In genomic region chr11:75620136-75620780, GRCm38 (mm10) we compare ENCODE assay signal across 8 mouse cellular contexts. TPM values are rescaled to one million over a fixed set of nuclear protein-coding genes. Genes with fewer than 3 reads are reported as not detected.
A peak's percentile ranks its signal among the peaks of the same experiment; 100 is the strongest.
DNase-seq lines count a peak whose midpoint lies in the region; ATAC-seq lines count a peak whose summit lies in the region.

No protein-coding gene starts in this region.

- WGBS in heart, embryonic 16.5 days: 64% methylated on average over 12 of the region's 12 CpGs
- WGBS in stomach, embryonic 15.5 days: 71% methylated on average over 12 of the region's 12 CpGs

- H3K27ac ChIP-seq in heart, embryonic 16.5 days (ENCODE audit: low read length): peak overlapping the region; percentile 89
- peak overlapping the region; percentile 35; the same call in 1 of the 2 replicates for H3K27ac ChIP-seq in stomach, embryonic 15.5 days

- no peak overlapping the region for H3K4me2 ChIP-seq in heart, embryonic 16.5 days (ENCODE audit: low read depth, low read length)
- no peak overlapping the region for H3K4me2 ChIP-seq in stomach, embryonic 15.5 days

- no peak overlapping the region for H3K4me3 ChIP-seq in heart, embryonic 16.5 days (ENCODE audit: low read length)
- no peak overlapping the region for H3K4me3 ChIP-seq in stomach, embryonic 15.5 days (replicated peaks)

- H3K36me3 ChIP-seq in heart, embryonic 16.5 days (ENCODE audit: control insufficient read depth, insufficient read depth): peaks cover 21% of the 10 kb centered on the region
- H3K36me3 ChIP-seq in stomach, embryonic 15.5 days: peaks cover 26% of the 10 kb centered on the region; the same call in 1 of the 2 replicates

- peaks cover 49% of the 10 kb centered on the region for H3K4me1 ChIP-seq in heart, embryonic 16.5 days (ENCODE audit: control insufficient read depth, insufficient read depth, low read length)
- no peaks in the 10 kb centered on the region; the same call in 1 of the 2 replicates for H3K4me1 ChIP-seq in stomach, embryonic 15.5 days

- H3K27me3 ChIP-seq in heart, embryonic 16.5 days (ENCODE audit: control insufficient read depth, insufficient read depth, low read length): no peaks in the 10 kb centered on the region
- no peaks in the 10 kb centered on the region for H3K27me3 ChIP-seq in stomach, embryonic 15.5 days (replicated peaks)

- DNase-seq in ovary, adult 18-20 months (ENCODE audit: low spot score): peak; percentile 59
- DNase-seq in ovary, postnatal 10 days (ENCODE audit: low spot score): no peak
- peak; percentile 70 for DNase-seq in cerebellum, adult 8-10 months
- DNase-seq in retina, postnatal 1 day: no peak
- no peak for DNase-seq in kidney, adult 9 months

- peak; percentile 68 for ATAC-seq in heart, embryonic 16.5 days (replicated peaks; ENCODE audit: extremely low read depth, insufficient read depth, low FRiP score)
- ATAC-seq in stomach, embryonic 15.5 days (ENCODE audit: insufficient read depth, low FRiP score, low read depth): no peak
- ATAC-seq in granulocyte monocyte progenitor cell, adult 5-6 weeks (replicated peaks; ENCODE audit: poor library complexity, severe bottlenecking): no peak

- peak overlapping the region; percentile 45 for H3K9ac ChIP-seq in heart, embryonic 16.5 days (ENCODE audit: low read length)
- H3K9ac ChIP-seq in stomach, embryonic 15.5 days: no peak overlapping the region

- no peaks in the 10 kb centered on the region for H3K9me3 ChIP-seq in heart, embryonic 16.5 days (replicated peaks; ENCODE audit: control insufficient read depth, low read length)
- no peaks in the 10 kb centered on the region for H3K9me3 ChIP-seq in stomach, embryonic 15.5 days

RNA-seq across cellular contexts. Expression of gene Inpp5k, which starts 10.5 kb away (rescaled TPM):
- 29.1 and 31.1 TPM in 2 replicates for polyA plus RNA-seq in heart, embryonic 16.5 days (2015; fragmentation: Nextera tagmentation; extraction: Ambion mirVana)
- polyA plus RNA-seq in stomach, embryonic 15.5 days (2015; fragmentation: Nextera tagmentation; extraction: Ambion mirVana): 18.9 and 20.2 TPM in 2 replicates
- 37.3 and 40.0 TPM in 2 replicates for total RNA-seq in granulocyte monocyte progenitor cell, adult 5-6 weeks (2014; fragmentation: Nextera tagmentation)
- total RNA-seq in granulocyte monocyte progenitor cell, adult 5-6 weeks (2017): 26.0 and 35.6 TPM in 2 replicates

RNA-seq across cellular contexts. Expression of gene Myo1c, which starts 30.0 kb away (rescaled TPM):
- polyA plus RNA-seq in heart, embryonic 16.5 days (2015; fragmentation: Nextera tagmentation; extraction: Ambion mirVana): 72.4 and 83.8 TPM in 2 replicates
- polyA plus RNA-seq in stomach, embryonic 15.5 days (2015; fragmentation: Nextera tagmentation; extraction: Ambion mirVana): 55.5 and 56.4 TPM in 2 replicates
- 21.2 and 22.1 TPM in 2 replicates for total RNA-seq in granulocyte monocyte progenitor cell, adult 5-6 weeks (2014; fragmentation: Nextera tagmentation)
- total RNA-seq in granulocyte monocyte progenitor cell, adult 5-6 weeks (2017): 9.7 and 14.8 TPM in 2 replicates

RNA-seq across cellular contexts. Expression of gene Pitpna, which starts 32.4 kb away (rescaled TPM):
- 68.0 and 78.0 TPM in 2 replicates for polyA plus RNA-seq in heart, embryonic 16.5 days (2015; fragmentation: Nextera tagmentation; extraction: Ambion mirVana)
- polyA plus RNA-seq in stomach, embryonic 15.5 days (2015; fragmentation: Nextera tagmentation; extraction: Ambion mirVana): 82.4 and 83.4 TPM in 2 replicates
- total RNA-seq in granulocyte monocyte progenitor cell, adult 5-6 weeks (2014; fragmentation: Nextera tagmentation): 141 and 143 TPM in 2 replicates
- 58.0 and 74.5 TPM in 2 replicates for total RNA-seq in granulocyte monocyte progenitor cell, adult 5-6 weeks (2017)

RNA-seq across cellular contexts. Expression of gene Crk, which starts 58.8 kb away (rescaled TPM):
- 99.6 and 101 TPM in 2 replicates for polyA plus RNA-seq in heart, embryonic 16.5 days (2015; fragmentation: Nextera tagmentation; extraction: Ambion mirVana)
- 108 and 116 TPM in 2 replicates for polyA plus RNA-seq in stomach, embryonic 15.5 days (2015; fragmentation: Nextera tagmentation; extraction: Ambion mirVana)
- 23.8 and 31.7 TPM in 2 replicates for total RNA-seq in granulocyte monocyte progenitor cell, adult 5-6 weeks (2014; fragmentation: Nextera tagmentation)
- 33.2 and 38.1 TPM in 2 replicates for total RNA-seq in granulocyte monocyte progenitor cell, adult 5-6 weeks (2017)

Comparison
In these comparisons a context has a peak if more than half of its experiments do, and no peak if none do; other contexts are left out.
1. DNase-seq: peak in ovary, adult 18-20 months (single experiment) and cerebellum, adult 8-10 months (single experiment); none in ovary, postnatal 10 days (single experiment), retina, postnatal 1 day (single experiment) and kidney, adult 9 months (single experiment).